ENCODE assay signal across 9 mouse cellular contexts in the genomic region with DNA sequence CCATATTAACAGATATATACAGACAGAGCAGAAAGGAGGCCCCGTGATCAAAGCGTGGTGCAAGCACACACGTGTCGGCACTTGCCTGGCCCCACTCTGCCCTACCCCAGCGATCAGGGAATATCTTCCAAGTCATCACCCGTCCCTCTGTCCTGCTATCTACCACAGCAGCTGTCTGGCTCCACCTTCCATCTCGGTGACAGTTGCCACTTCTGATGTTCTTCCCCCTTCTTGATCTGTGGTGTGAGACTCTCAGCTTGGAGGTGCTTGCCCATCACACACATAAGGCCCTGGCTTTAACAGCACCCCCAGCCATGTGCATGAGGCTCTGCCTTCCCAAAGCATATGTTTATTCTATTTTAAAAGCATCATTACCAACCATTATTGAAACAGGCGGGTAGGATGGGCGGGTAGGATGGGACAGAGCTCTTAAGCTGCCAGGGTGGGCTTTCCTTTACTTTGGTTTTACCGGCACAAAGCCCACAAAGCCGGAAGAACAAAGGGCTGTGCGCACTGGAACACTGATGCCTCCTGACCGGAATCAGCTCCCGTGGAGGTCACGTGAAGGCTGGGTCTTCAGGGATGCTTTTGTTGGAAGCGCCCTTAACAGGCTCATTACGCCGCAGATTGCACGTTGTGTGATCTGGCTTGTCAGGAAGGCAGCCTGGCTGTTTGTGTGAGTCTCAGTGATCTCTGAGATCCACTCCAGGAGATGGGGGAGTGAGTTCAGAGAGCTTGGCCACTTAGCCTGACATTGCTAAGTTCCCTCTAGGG. TPM values are rescaled to one million over a fixed set of nuclear protein-coding genes. Genes with fewer than 3 reads are reported as not detected.
DNase-seq lines count a peak whose midpoint lies in the region; ATAC-seq and TF ChIP-seq lines count a peak whose summit lies in the region.
"Had no signal": no experiment of that assay in that cellular context is flagged by ENCODE, and none has a peak within 500 bp of the region (broad histone marks: within the 10 kb centered on the region; RNA-seq: fewer than 3 reads in every experiment).

No protein-coding gene starts in this region.

- no peaks in the 10 kb centered on the region for H3K27me3 ChIP-seq in lung, embryonic 14.5 days (ENCODE audit: insufficient read depth, low read length)
- no peaks in the 10 kb centered on the region for H3K27me3 ChIP-seq in lung, postnatal 0 days (replicated peaks; ENCODE audit: insufficient read depth, low read length)
- no peaks in the 10 kb centered on the region for H3K27me3 ChIP-seq in forebrain, embryonic 14.5 days (replicated peaks; ENCODE audit: control insufficient read depth, insufficient read depth, low read length)
- no peaks in the 10 kb centered on the region for H3K27me3 ChIP-seq in stomach, embryonic 14.5 days (ENCODE audit: control insufficient read depth, insufficient read depth, low read length)
- H3K27me3 ChIP-seq: heart, embryonic 15.5 days had no signal

- H3K27ac ChIP-seq in lung, embryonic 14.5 days (ENCODE audit: low read depth), result no peak overlapping the region
- no peak overlapping the region for H3K27ac ChIP-seq in lung, postnatal 0 days (ENCODE audit: low read length)
- H3K27ac ChIP-seq in forebrain, embryonic 14.5 days (ENCODE audit: low read depth, low read length), result peak overlapping the region; percentile 58
- H3K27ac ChIP-seq in stomach, embryonic 14.5 days (ENCODE audit: low read length), result no peak overlapping the region
- H3K27ac ChIP-seq: heart, embryonic 15.5 days had no signal

- ATAC-seq in lung, embryonic 14.5 days (ENCODE audit: insufficient read depth), result peak; percentile 69; the same call in 1 of the 2 replicates
- no peak for ATAC-seq in lung, postnatal 0 days
- ATAC-seq in forebrain, embryonic 14.5 days, result peak; percentile 77
- peak; percentile 78 for ATAC-seq in megakaryocyte progenitor cell, adult 5-6 weeks (replicated peaks; ENCODE audit: poor library complexity)
- peak; percentile 85; the same call in 1 of the 2 replicates for ATAC-seq in stomach, embryonic 14.5 days (ENCODE audit: insufficient number of reproducible peaks, insufficient read depth, low FRiP score, low read depth)

- H3K4me2 ChIP-seq in lung, embryonic 14.5 days, result no peak overlapping the region
- H3K4me2 ChIP-seq in lung, postnatal 0 days (replicated peaks; ENCODE audit: low read depth, low read length), result no peak overlapping the region
- peak overlapping the region; percentile 35 for H3K4me2 ChIP-seq in forebrain, embryonic 14.5 days (ENCODE audit: low read length)
- H3K4me2 ChIP-seq in stomach, embryonic 14.5 days (replicated peaks; ENCODE audit: low read depth, low read length), result no peak overlapping the region
- H3K4me2 ChIP-seq: heart, embryonic 15.5 days had no signal

- no peak for TF ChIP-seq EP300 in lung, postnatal 0 days (IDR thresholded peaks at IDR 0.05)

- TF ChIP-seq CTCF in lung, embryonic 14.5 days (IDR thresholded peaks at IDR 0.05; ENCODE audit: low read depth), result no peak
- TF ChIP-seq CTCF in lung, postnatal 0 days (IDR thresholded peaks at IDR 0.05), result no peak

- H3K9ac ChIP-seq in lung, embryonic 14.5 days, result no peak overlapping the region
- H3K9ac ChIP-seq in lung, postnatal 0 days (replicated peaks; ENCODE audit: low read depth), result no peak overlapping the region
- H3K9ac ChIP-seq in forebrain, embryonic 14.5 days (ENCODE audit: low read length), result peak overlapping the region; percentile 46
- H3K9ac ChIP-seq in stomach, embryonic 14.5 days (replicated peaks; ENCODE audit: low read depth, low read length), result no peak overlapping the region
- H3K9ac ChIP-seq: heart, embryonic 15.5 days had no signal

- H3K9me3 ChIP-seq in lung, embryonic 14.5 days (ENCODE audit: low read depth, low read length), result no peaks in the 10 kb centered on the region
- H3K9me3 ChIP-seq in lung, postnatal 0 days (ENCODE audit: low read length), result no peaks in the 10 kb centered on the region
- no peaks in the 10 kb centered on the region for H3K9me3 ChIP-seq in forebrain, embryonic 14.5 days (replicated peaks; ENCODE audit: control insufficient read depth, low read length)
- H3K9me3 ChIP-seq in stomach, embryonic 14.5 days (ENCODE audit: control insufficient read depth, low read depth, low read length), result no peaks in the 10 kb centered on the region
- H3K9me3 ChIP-seq: heart, embryonic 15.5 days had no signal

- H3K4me1 ChIP-seq in lung, embryonic 14.5 days (ENCODE audit: insufficient read depth), result 0 out of 2 replicates have a peak, but pooled peaks cover 4% of the 10 kb centered on the region
- no peaks in the 10 kb centered on the region for H3K4me1 ChIP-seq in lung, postnatal 0 days (ENCODE audit: insufficient read depth, low read depth, low read length)
- H3K4me1 ChIP-seq in forebrain, embryonic 14.5 days (ENCODE audit: control insufficient read depth, insufficient read depth, low read length), result peaks cover 20% of the 10 kb centered on the region
- 0 out of 2 replicates have a peak, but pooled peaks cover 5% of the 10 kb centered on the region for H3K4me1 ChIP-seq in stomach, embryonic 14.5 days (ENCODE audit: control insufficient read depth, insufficient read depth, low read length)

- DNase-seq in lung, embryonic 14.5 days, result no peak
- no peak for DNase-seq in lung, postnatal 0 days (ENCODE audit: low spot score)
- peak; percentile 79 for DNase-seq in forebrain, embryonic 14.5 days (ENCODE audit: low spot score)
- DNase-seq in urinary bladder, adult 18-20 months (ENCODE audit: low spot score in 2 of 2), result no peak
- no peak for DNase-seq in adrenal gland, postnatal 10 days
- DNase-seq in right cerebral cortex, postnatal 36 days (ENCODE audit: low spot score in 2 of 2), result no peak

- no peak overlapping the region for H3K4me3 ChIP-seq in lung, embryonic 14.5 days (ENCODE audit: low read depth, low read length)
- no peak overlapping the region for H3K4me3 ChIP-seq in lung, postnatal 0 days (ENCODE audit: low read depth, low read length)
- no peak overlapping the region for H3K4me3 ChIP-seq in forebrain, embryonic 14.5 days (ENCODE audit: low read depth, low read length)
- no peak overlapping the region for H3K4me3 ChIP-seq in stomach, embryonic 14.5 days (ENCODE audit: low read depth, low read length)
- H3K4me3 ChIP-seq: heart, embryonic 15.5 days had no signal

- WGBS in lung, embryonic 14.5 days, result 52% methylated on average over 19 of the region's 19 CpGs
- 62% methylated on average over 19 of the region's 19 CpGs for WGBS in lung, postnatal 0 days
- WGBS in forebrain, embryonic 14.5 days, result 19% methylated on average over 19 of the region's 19 CpGs
- WGBS in stomach, embryonic 14.5 days, result 56% methylated on average over 19 of the region's 19 CpGs

- no peaks in the 10 kb centered on the region for H3K36me3 ChIP-seq in lung, embryonic 14.5 days (ENCODE audit: insufficient read depth)
- no peaks in the 10 kb centered on the region for H3K36me3 ChIP-seq in lung, postnatal 0 days (ENCODE audit: insufficient read depth, low read length)
- no peaks in the 10 kb centered on the region for H3K36me3 ChIP-seq in forebrain, embryonic 14.5 days (ENCODE audit: control insufficient read depth, insufficient read depth, low read length)
- H3K36me3 ChIP-seq in stomach, embryonic 14.5 days (ENCODE audit: control insufficient read depth, insufficient read depth, low read length), result no peaks in the 10 kb centered on the region
- H3K36me3 ChIP-seq: heart, embryonic 15.5 days had no signal

RNA-seq across cellular contexts. Expression of a gene that starts 34.4 kb away (rescaled TPM):
- 2.3 and 2.6 TPM in 2 replicates for polyA plus RNA-seq in lung, embryonic 14.5 days (2014; fragmentation: Nextera tagmentation; extraction: Ambion mirVana)
- polyA plus RNA-seq in lung, postnatal 0 days (2015; fragmentation: Nextera tagmentation; extraction: Ambion mirVana), result 0.74 and 0.98 TPM in 2 replicates
- 4.0 and 4.2 TPM in 2 replicates for polyA plus RNA-seq in forebrain, embryonic 14.5 days (2014; fragmentation: Nextera tagmentation; extraction: Ambion mirVana)
- 19.2 and 20.0 TPM in 2 replicates for total RNA-seq in megakaryocyte progenitor cell, adult 5-6 weeks (2015)
- total RNA-seq in megakaryocyte progenitor cell, adult 5-6 weeks (2017), result 20.4 and 22.2 TPM in 2 replicates
- polyA plus RNA-seq in stomach, embryonic 14.5 days (2014; fragmentation: Nextera tagmentation; extraction: Ambion mirVana), result 2.0 TPM in 2 replicates
- 10 to 100 TPM; 23.2 to 23.3 TPM for total RNA-seq in adrenal gland, postnatal 10 days (2021)
